Mouse (Mus musculus) gastrocnemius, postnatal 4 days (tissue): ENCODE results near the gene Sost. TPM values are rescaled to one million over a fixed set of nuclear protein-coding genes. Genes with fewer than 3 reads are reported as not detected.

Experiments used
- DNase-seq, 2 experiments: peaks; one replicate each; pipeline ENCODE4 v3.0.0; 2021 to 2022; ENCODE audit warnings: low spot score in 2 of 2, mixed read lengths in 2 of 2
- total RNA-seq, 2 experiments: library from RNA; stranded (reverse); gene quantifications; 2 replicates each; pipeline ENCODE4 v1.2.3; 2021

Gene Sost
- total RNA-seq, 2 experiments from 2014 or later = 0.16 TPM; not detected in 1

DNA sequence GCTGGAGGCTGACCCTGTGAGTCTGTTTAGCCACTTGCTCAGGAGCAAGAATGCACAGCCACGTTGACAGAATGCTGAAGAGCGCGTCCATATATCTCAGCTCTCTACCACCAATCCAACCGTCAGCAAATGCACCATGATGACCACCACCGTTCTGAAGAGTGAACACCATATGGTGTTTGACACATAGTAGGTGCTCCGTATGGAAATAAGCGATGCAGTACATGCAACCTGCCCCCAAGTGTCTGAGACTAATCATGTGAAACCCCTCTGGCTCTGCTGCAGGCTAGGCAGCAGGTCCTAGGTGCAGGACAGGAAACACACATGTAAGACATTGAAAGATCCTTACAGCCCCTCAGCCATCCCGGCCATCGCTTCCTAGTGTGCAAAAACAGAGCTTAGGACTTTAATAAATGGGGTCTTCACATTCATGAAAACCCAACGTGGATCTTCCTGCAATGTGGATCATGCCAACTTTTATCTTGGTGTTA, 16.7 kb upstream of the Sost start:
- no peak for DNase-seq

DNA sequence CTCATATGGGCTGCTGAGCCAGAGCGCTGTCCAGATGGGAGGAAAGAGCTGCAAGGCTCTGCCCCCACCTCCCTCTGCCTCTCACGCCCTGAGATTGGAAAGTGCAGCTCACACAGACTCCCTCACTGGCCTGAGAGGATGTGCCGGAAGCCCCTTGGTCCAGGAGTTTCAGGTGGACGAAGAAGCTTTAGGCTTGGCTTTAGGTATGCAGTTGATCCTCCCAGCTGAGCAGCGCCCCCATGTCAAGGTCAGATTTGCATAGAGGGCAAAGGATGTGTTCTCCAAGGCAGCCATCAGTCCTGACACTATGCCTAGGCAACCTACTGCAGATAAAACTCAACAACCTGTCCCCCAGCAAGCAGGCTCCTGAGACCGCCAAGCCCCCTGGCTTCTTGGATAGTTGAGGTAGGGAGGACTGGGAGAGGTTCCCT, 16.2 kb upstream of the Sost start:
- DNase-seq = no peak

DNA sequence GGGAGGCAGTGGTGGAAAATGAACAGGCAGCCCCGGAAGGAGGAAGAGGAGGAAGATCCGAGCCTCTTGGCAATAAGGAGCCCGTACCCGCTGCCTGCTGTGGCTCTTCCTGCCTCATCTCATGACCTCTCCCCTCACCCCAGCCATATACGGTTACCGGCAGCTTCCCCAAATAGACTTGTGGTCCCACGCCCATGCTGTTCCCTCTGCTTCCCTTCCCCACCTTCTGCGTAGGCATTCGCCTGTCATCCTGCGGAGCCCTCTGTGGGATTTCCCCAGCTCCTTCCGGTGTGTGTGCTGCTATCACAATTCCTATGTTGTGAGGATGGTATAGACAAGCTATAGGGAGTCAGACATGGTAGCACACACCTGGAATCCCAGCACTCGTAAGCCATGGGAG, 15.0 kb upstream of the Sost start:
- no peak for DNase-seq

DNA sequence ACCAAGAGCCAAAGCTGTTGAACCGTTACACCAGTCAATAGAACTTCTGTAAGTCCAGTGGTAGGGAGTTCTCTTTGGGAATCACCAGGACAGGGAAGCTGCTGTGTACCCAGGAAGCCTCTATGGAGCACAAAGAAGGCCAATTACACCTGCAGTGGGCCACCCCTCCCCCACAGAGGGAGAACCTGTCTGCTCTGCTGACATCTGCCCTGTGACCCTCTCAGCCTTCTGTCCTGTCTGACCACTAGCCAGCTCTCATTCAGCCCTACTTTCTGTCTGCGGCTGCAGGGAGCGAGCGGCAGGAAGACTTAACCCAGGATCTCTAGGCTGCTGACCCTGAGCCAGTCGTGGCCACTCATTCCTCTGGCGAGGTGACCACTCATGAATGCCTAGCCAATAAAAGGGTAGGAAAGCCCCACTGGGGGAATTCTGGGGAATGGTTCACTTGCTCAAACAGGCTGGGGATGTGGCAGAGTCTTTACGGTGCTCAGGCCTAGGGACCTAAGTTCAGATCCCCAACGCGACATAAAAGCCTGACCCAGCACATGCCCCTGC, 13.9 kb upstream of the Sost start:
- DNase-seq = no peak

DNA sequence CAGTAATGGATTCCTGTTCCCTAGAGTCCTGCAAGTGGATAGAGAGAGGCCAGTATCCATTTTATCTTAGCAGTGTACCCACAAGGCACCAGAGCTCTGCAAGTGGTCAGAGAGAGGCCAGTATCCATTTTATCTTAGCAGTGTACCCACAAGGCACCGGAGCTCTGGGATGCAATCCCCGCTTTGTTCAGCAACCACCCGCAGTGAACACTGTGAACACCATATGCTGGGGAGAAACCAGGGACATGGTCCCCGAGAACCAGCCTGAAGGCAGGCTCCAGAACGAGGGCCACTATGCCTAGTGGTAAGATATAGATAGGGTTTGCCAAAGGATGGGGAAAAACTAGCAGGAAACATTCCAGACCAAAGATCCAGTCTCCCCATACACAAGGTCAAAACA, 12.3 kb upstream of the Sost start:
- DNase-seq = no peak

DNA sequence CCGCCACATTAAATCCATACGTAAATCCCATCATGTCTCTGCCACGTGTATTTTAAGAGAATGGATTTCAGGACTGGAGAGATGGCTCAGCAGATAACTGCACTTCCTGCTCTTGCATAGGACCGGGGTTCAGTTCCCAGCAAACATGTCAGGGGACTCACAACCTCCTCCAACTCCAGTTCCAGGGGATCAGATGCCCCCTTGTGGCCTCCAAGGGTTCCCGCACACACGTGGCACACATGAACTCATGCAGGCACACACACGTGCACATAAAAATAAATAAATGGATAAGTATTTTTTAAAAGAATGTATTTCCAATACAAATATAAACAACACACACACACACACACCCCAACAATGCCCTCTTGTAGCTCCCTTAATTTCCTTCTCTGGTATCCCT, 10.1 kb upstream of the Sost start:
- DNase-seq = no peak

DNA sequence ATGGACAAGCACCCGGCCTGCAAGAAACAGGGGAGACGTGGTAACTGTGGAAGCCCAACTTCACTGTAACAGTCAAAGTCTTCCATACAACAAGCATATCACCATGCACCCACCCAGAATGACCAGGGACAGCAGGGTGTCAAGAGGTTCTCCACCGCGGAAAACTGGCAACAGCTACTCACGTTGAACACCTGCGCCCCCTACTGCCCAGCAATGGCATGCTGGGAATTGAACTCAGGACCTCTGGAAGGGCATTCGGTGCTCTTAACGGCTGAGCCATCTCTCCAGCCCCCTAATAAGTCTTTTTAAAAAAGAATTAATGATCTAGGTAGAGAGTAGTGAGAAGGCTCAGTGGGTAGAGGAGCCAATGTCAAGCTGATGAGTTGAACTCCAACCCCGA, 8.1 kb upstream of the Sost start:
- DNase-seq = peak in 1 of 2 experiments; percentile 44

DNA sequence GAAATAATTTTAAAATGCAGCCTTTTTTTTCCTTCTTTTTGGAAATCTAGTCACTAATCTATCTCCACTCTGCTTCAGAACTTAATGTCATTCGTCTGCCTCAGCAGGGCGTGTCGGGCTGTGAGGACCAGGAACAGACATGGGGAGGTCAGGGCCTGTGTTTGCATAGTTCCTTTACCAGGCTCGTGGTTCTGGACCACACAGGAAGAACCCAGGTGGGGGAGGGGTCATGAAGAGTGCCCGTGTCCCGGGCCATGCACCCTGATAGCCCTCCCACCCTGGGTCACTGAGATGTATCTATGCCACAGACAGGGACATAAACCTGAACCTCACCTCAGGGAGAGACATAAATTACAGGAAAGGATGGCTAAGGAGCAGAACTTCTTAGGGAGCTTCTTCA, 7.4 kb upstream of the Sost start:
- DNase-seq = no peak

DNA sequence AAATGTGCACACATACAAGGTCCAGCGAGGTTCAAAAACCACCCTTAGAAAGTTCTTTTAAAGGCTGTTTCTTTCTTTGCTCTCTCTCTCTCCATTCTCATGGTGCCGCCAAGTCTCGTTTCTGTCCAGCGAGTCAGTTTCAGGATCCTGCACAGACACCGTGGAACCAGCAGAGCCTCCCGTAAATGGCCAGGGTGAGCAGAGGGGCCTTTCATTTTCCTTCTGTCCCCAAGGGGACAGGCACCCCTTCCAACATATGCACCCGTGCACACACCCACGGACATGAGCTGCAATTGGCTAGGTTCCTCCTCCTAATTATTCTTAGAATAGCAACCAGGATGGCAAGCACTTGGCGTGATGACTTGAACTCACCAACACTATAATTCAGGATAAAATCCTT, 6.7 kb upstream of the Sost start:
- no peak for DNase-seq

DNA sequence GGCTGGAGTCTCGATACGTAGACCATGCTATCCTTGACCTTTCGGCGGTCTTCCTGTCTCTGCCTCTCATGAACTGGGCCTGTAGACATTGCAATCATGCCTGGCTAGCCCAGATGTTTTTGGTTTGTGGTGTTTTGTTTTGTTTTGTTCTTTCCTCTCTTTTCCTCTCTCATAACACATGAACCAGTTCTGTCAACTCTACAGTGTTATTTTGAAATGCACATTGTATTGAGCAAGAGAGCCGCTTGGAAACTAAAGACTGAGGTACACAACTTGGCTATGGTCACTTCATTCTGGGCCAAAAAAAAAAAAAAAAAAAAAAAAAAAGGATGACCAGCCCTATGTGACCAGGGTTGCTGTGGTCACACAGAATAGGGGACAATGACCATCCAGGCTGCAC, 5.8 kb upstream of the Sost start:
- DNase-seq = no peak

DNA sequence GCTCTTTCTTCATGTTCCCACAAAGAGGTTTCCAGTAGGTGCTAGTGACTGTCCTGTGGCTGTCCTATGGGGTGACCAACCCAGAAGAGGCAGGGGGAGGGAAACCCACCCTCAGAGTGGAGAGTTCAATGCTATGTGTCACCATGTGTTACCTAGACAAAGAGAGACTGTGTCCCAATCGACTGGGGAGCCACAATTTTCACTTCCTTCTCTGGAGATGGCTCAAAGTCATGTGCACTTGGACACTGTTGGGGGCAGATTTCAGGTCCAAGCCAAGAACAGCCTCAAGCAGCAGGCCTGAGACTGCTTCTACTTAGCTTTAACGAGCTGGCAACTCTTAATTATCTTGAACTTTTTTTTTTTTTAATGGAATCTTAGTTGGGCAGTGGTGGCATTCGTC, 5.3 kb upstream of the Sost start:
- DNase-seq = no peak

DNA sequence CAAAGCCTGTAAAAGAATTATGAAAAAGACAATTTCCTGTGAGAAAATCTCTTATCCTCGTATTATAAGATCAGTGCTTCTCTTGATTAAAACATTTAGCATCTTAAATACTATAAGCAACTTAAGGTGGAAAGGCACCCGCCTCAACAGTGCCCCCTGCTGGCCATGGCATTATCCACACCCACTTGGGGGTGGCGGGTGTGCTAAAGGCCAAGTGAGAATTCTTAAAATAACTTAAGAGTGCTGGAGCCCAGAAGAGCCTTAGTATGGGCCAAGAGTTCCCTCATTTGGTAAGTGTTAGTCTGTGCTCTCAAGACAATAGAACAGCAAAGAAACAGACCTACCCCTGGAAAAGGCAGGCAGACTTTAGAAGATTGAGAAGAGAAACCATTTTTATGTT, 4.6 kb upstream of the Sost start:
- no peak for DNase-seq

DNA sequence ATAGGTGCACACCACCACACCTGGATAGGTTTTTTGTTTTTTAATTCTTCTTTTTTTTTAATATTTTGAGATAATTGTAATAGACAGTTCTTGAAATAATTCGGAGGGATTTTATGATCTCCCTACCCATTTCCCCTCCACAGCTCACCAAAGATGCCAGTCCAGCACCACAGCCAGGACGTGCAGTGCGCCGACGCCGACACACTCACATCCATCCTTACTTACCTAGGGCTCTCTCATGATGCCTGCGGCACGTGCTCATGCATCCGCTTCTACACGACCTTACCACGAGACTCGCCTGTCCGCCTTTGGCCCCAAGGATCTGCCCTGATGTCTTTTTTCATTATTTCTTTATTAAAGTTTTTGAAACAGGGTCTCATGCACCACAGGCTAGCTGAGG, 3.0 kb upstream of the Sost start:
- no peak for DNase-seq

DNA sequence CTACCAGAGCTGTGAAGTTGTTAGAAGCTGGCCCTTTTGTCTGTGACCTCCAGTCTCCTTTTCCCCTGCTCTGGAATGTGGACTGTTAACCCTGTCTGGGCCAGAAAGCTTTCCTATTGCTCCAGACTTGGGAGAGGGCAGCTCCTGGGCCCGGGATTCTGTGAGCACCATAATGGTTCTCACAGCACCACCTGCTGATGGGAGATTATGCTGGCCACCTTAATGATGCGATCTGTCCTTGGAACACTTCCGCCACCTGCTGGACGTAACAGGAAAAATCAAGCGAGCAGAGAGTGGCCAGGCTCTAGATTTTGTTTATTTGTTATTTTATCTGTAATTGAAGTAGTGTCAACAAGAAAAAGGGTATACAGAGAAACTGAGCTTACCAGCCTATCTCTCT, 2.0 kb upstream of the Sost start:
- DNase-seq = peak; percentile 47 to 79

DNA sequence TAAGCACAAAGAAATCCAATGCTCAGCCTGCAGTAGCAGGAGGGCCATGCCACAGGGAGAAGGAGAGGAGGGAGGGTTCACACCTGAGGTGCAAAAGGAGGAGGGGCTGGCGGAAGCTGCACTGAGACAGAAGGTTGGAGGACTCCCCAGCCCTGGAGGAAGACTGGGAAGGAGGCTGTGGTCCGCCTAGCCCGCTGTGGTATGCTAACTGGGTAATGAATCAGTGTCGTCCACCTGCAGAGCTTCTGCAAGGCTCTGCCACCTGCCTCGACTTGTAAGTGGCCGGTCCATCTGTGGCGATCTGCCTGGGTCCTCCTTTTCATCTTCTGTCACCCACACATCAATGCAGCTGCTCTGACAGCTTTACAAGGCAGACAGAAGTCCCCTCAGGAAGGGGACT, 1.5 kb upstream of the Sost start:
- DNase-seq = no peak

DNA sequence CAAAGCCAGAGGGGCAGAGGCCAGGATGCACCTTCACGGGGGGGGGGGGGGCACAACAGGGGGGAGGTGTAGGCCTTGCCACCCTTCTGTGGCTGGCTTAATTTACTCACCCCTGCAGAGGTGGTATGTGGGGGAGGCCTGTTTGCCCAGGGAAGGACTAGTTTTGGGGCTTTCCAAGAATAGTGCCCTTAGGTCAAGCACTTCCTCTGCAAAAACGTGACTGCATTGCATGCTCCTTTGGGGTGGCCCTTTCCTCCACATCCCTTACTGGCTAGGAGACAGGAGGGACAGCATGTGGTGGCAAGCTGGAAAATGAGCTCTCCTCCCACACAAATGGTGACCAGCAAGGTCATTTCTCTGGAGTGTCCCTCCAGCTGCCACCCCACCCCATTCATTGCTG, 1.3 kb downstream of the Sost start:
- no peak for DNase-seq

DNA sequence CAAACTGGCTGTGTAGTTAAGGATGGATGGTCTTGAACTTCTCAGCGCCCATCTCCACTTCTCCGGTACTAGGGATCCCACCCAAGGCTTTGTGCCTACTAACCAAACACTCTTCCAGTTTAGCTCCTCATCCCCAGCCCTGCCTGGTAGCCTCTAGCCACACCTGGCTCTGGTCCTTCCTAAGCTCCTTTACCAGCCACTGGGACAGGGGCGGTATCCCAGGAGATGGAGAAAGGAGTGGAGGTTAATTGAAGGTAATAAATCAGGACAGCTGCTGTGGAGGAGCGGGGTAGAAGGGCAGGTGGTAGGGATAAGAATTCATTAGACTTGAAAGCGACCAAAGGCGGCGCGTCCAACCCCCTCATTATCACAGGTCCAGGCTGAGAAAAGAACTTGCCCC, 2.2 kb downstream of the Sost start:
- DNase-seq = no peak

DNA sequence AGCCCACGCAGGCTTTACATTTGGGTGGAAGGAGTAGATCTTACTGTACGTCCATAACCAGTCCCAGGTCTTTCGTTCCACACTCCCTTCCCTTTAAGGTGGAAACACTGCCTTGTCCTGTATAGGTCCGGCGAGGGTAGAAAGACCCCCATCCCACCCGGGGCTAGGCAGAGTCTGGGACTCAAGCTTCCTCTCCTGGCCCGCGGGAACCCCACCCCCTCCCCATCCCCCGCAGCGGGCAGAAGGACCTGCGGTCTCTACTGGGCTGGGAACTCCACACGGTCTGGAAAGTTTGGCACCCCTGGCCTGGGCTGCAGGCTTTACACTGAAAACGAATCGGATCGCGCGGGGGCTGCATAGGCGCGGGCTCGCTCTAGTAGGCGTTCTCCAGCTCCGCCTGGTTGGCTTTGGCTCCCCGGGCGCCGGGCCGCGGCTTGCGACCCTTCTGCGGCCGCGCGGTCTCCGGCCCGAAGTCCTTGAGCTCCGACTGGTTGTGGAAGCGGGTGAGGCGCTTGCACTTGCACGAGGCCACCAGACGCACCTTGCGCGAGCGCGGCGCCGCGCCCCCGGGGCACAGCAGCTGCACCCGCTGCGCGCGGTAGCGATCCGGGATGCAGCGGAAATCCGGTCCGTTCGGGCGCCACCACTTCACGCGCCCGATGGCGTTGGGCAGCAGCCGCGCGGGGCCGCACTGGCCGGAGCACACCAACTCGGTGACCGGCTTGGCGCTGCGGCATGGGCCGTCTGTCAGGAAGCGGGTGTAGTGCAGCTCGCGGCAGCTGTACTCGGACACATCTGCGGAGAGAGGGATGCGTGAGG, 3.1 kb downstream of the Sost start:
- DNase-seq = peak in 1 of 2 experiments; percentile 40

DNA sequence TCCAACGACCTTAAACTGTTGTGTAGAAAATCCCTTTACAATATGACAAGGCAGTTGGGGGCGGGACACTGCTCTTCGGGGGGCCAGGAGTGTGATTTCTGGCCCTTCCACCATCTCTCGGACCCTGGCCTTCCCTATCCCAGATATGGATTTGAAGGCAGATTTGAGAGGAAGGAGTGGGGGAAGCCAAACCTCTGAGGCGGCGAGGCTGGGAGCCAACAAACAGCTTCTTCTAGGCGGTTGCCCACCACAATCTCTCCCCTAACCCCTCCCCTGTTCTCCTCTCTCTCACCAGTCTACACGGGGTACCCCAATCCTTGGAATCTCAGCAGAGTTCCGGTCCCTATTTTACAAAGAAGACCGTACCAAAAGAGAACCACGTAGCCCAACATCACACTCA, 3.8 kb downstream of the Sost start:
- DNase-seq = no peak

DNA sequence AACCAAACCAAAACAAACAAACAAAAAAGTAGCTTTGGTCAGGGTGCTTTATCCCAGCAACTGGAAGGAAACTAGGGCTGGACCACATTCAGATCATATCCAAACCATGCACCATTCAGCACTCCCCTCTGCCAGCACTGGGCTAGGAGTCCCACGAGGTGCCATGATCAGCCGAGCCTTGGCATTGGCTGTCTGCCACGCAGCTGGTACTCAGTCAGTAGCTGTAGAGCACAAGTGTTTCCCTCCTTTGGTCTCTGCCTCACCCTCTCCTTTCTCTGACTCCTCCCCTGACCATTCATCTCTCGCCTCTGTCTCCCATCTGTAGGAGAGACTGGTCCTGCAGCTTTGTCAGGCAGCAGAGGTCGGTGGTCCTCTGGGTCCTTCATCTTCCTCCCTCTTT, 9.3 kb downstream of the Sost start:
- DNase-seq = no peak

DNA sequence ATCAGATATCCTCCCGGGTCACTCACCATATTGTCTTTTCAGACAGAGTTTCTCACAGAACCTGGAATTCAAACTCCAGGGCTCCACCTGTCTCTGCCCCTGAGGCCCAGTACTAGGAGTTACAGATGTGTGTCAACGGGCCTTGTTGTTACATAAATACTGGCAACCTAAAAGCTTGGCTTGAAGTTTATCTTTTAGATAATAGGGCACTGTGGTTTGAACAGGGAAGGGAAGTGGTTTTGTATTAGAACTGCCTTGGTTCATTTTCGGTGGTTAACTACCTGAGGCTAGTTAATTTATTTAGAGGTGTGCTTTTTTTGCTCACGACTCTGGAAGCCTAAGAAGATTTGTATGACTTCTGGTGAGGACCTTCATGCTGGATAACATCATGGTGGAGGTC, 13.4 kb downstream of the Sost start:
- no peak for DNase-seq

DNA sequence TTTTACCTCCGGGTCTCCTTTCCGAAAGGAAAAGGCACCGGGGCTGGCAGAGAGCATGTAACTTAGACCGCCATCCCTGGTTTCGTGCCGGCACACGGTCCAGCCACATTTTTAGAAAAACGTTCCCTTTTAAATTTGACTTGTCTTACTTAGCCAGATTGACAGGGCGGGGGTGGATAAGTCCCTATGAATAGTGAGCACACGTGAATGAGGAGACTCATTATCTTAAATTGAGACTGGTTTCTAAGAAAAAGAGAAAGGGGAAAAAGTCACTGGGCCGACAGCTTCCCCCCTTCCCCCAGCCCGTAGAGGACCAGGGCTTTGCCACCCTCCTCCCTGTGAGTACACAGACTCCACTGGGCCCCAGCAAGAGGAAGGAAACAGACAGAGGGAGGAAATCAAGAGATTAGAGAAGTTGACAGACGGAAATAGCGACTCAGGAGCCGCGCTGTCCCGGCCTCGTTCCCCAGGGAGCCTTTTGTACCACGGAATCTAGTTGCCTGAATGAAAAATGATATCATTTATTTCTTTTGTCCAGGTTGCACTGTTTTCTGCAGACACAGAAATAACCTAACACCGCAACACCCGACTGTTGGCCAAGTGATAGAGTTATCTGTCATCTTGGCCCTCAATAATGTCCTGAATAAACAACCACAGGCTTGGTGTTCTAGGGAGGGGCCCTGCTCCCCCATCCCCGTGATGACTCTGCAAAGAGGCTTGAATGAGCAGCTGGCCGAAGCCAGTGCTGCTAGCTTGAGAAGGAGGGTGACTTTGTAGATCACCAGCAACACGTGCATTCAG, 14.1 kb downstream of the Sost start:
- DNase-seq = no peak
